Mouse (Mus musculus): Measurements from ENCODE around the gene Dsn1. TPM values are rescaled to one million over a fixed set of nuclear protein-coding genes. Genes with fewer than 3 reads are reported as not detected.

The Dsn1 gene
- polyA plus RNA-seq, 2 experiments from 2014 or later = 16.0 to 17.1 TPM

- no peak for ATAC-seq
Observed at GRCm38 (mm10) chr2:156963891-156964290, 43.1 kb downstream of the Dsn1 start.

GRCm38 (mm10) chr2:156958496-156959252, 48.3 kb downstream of the Dsn1 start:
- ATAC-seq = no peak

- no peak for ATAC-seq
Observed at GRCm38 (mm10) chr2:156957035-156957434, 49.9 kb downstream of the Dsn1 start.

- ATAC-seq = no peak
Observed at GRCm38 (mm10) chr2:156956306-156956705, 50.6 kb downstream of the Dsn1 start.

GRCm38 (mm10) chr2:156954463-156954862, 52.5 kb downstream of the Dsn1 start:
- ATAC-seq = no peak

- no peak for ATAC-seq
Observed at GRCm38 (mm10) chr2:156951301-156952094, 55.5 kb downstream of the Dsn1 start.

GRCm38 (mm10) chr2:156950816-156951215, 56.1 kb downstream of the Dsn1 start:
- no peak for ATAC-seq

Other genes starting within 250 kb of the Dsn1 start
- not detected for gene Myl9, start 231.7 kb downstream of the Dsn1 start, polyA plus RNA-seq (2017; shearing (Covaris generic))
- 1 to 10 TPM; 5.2 to 8.5 TPM for gene Tgif2, start 167.1 kb downstream of the Dsn1 start, polyA plus RNA-seq (2017; shearing (Covaris generic))
- 10 to 100 TPM; 16.3 to 25.4 TPM for gene 4930518I15Rik, start 149.2 kb downstream of the Dsn1 start, polyA plus RNA-seq (2017; shearing (Covaris generic))
- 1 to 10 TPM; 4.1 to 7.6 TPM for gene Rab5if, start 144.0 kb downstream of the Dsn1 start, polyA plus RNA-seq (2017; shearing (Covaris generic))
- gene Sla2, start 120.0 kb downstream of the Dsn1 start, polyA plus RNA-seq (2017; shearing (Covaris generic)) = 10 to 100 TPM; 57.8 to 67.4 TPM
- gene Ndrg3, start 15.1 kb downstream of the Dsn1 start, polyA plus RNA-seq (2017; shearing (Covaris generic)) = 100 to 1,000 TPM; 107 to 115 TPM
- under 1 TPM in 1 of 2 experiments, not detected in 1; 0.05 TPM for gene Soga1, start 72.1 kb upstream of the Dsn1 start, polyA plus RNA-seq (2017; shearing (Covaris generic))
- gene Tldc2, start 79.9 kb upstream of the Dsn1 start, polyA plus RNA-seq (2017; shearing (Covaris generic)) = not detected
- 100 to 1,000 TPM; 574 to 641 TPM for gene Samhd1, start 128.1 kb upstream of the Dsn1 start, polyA plus RNA-seq (2017; shearing (Covaris generic))
- gene Rbl1, start 197.4 kb upstream of the Dsn1 start, polyA plus RNA-seq (2017; shearing (Covaris generic)) = 10 to 100 TPM; 22.1 to 22.4 TPM